Mouse (Mus musculus): ENCODE measurements at regions not wholly inside any gene's neighbourhood (a gene's known extent, or its start where the extent isn't known, plus 50 kb on each side); places are given as distances from the start of the nearest gene placed in this dataset.
A peak's percentile ranks its signal among the peaks of the same experiment; 100 is the strongest.

DNA sequence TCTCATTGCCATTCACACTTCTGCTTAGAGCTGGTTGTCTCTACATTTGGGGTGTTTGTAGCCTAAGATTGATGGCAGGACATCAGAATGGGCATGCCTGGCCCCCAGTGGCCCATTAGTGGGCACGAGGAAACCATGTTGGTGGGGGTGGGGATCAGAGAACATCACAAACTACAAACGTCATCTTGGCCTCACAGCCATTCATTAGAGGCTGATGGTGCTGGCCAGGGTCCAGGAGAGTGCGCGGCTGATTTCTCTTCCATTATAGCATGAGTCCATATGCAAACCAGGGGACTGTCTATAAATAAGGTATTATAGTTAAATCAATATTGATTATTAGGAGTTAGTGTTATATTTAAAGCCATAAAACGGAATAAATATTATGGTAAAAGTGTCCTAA lies 67.9 kb downstream of the 3100002H09Rik start:
- WGBS = 82% methylated on average over 5 of the region's 5 CpGs
- H3K36me3 ChIP-seq = no peaks in the 10 kb centered on the region
- H3K4me3 ChIP-seq = no peak overlapping the region
- no peak overlapping the region for H3K4me2 ChIP-seq (replicated peaks)
- H3K27ac ChIP-seq (replicated peaks) = no peak overlapping the region
- H3K9ac ChIP-seq (replicated peaks) = no peak overlapping the region
- H3K9me3 ChIP-seq = no peaks in the 10 kb centered on the region
- H3K27me3 ChIP-seq = 0 out of 2 replicates have a peak, but pooled peaks cover 6% of the 10 kb centered on the region
- 0 out of 2 replicates have a peak, but pooled peaks cover 2% of the 10 kb centered on the region for H3K4me1 ChIP-seq
- no peak for ATAC-seq (ENCODE audit: low FRiP score, low read depth)

DNA sequence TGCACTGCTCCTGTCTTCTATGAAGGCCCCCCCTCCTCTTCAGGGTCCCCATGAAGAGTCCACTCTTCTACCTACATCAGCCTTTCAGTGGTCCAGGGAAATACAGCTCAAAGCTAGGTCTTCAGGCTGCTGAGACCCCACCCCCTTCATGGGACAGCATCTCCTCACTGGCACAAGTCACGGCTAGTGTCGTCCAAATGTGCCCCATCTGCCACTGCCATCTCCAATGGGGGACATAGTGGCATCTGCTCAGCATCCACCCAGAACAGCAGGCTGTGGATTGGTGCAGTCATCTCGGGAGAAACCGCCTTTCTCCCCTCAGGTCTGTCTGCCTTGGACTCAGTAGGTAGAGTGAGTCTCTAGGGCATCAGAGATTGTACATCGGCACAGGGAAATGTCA lies 72.1 kb downstream of the 3100002H09Rik start:
- WGBS = 93% methylated on average over 5 of the region's 5 CpGs
- Histone ChIP-seq H3K27ac (replicated peaks) (no peak overlapping the region), H3K4me3 (no peak overlapping the region), H3K9ac (replicated peaks) (no peak overlapping the region), H3K36me3 (no peaks in the 10 kb centered on the region), H3K9me3 (no peaks in the 10 kb centered on the region), H3K4me2 (replicated peaks) (no peak overlapping the region), H3K27me3 (0 out of 2 replicates have a peak, but pooled peaks cover 3% of the 10 kb centered on the region), H3K4me1 (0 out of 2 replicates have a peak, but pooled peaks cover 2% of the 10 kb centered on the region)
- ATAC-seq (ENCODE audit: low FRiP score, low read depth) = no peak

DNA sequence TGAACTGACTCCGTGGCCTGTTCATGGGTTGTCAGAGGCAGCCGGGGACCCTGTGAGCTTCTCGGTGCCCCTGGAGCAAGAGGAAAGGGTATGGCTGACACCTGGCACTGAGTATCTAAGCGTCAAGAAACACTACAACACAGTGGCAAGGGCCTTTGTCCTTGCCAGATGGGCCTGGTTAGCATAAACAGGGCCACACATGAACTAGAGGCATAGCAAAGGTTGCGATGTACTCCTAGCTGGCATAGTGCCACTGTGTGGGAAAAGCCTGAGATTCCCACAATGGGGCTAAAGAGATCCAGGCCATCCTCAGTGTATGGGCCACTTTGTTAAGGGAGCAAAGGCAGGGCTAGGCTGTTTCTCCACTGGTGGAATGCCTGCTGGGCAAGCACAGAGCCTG lies 72.9 kb downstream of the 3100002H09Rik start:
- WGBS = 80% methylated on average over 5 of the region's 5 CpGs
- Histone ChIP-seq H3K36me3 (no peaks in the 10 kb centered on the region), H3K4me3 (no peak overlapping the region), H3K9me3 (no peaks in the 10 kb centered on the region), H3K27me3 (0 out of 2 replicates have a peak, but pooled peaks cover 3% of the 10 kb centered on the region), H3K4me1 (0 out of 2 replicates have a peak, but pooled peaks cover 2% of the 10 kb centered on the region), H3K4me2 (replicated peaks) (no peak overlapping the region), H3K27ac (replicated peaks) (no peak overlapping the region), H3K9ac (replicated peaks) (no peak overlapping the region)
- no peak for ATAC-seq (ENCODE audit: low FRiP score, low read depth)

DNA sequence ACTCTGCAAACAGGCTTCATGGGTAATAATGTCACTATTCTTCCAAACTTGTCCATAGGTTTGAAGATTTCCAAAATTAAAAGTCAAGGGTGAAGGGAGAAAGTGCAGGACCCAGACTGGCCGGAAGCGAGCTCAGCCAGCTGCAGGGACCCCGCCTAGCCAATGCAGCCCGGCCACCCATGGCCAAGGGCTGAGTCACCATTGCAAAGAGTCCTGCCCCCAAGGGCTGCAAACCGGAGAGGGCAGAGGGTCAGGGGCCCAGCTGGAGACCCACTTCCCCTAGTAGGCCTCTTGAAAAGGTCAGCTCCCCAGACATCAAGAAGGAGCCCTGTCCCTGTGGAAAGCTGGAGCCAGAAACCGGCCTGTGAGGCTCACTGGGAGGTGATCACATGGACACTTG lies 77.0 kb downstream of the 3100002H09Rik start:
- peaks cover 8% of the 10 kb centered on the region for H3K27me3 ChIP-seq
- ATAC-seq (ENCODE audit: low FRiP score, low read depth) = no peak
- H3K9me3 ChIP-seq = no peaks in the 10 kb centered on the region
- H3K36me3 ChIP-seq = no peaks in the 10 kb centered on the region
- H3K4me1 ChIP-seq = no peaks in the 10 kb centered on the region; the same call in 1 of the 2 replicates
- 69% methylated on average over 6 of the region's 6 CpGs for WGBS
- H3K4me3 ChIP-seq = no peak overlapping the region
- no peak overlapping the region for H3K4me2 ChIP-seq (replicated peaks)
- H3K27ac ChIP-seq (replicated peaks) = no peak overlapping the region
- no peak overlapping the region for H3K9ac ChIP-seq (replicated peaks)

DNA sequence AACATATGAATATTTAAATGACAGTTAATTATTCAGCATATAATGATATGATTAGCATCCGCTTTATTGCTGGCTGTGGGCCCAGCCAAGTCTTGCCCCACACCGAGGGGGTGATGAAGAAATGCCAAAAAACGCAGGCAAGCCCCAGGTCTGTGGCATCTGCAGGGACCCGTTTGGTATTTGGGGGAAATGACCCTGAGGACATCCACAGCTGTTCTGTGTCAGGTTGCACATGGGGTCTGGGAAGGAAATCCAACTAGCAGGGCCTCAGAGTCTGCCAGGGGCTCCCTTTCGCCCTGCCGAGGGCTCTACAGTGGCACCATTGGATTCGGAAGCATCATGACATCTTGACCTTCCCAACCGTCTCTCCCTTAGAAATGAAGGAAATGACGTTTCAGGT lies 80.0 kb downstream of the 3100002H09Rik start:
- Histone ChIP-seq H3K9ac (replicated peaks) (no peak overlapping the region), H3K27ac (replicated peaks) (no peak overlapping the region), H3K4me1 (peaks cover 16% of the 10 kb centered on the region), H3K36me3 (no peaks in the 10 kb centered on the region), H3K9me3 (no peaks in the 10 kb centered on the region), H3K4me3 (no peak overlapping the region), H3K27me3 (peaks cover 25% of the 10 kb centered on the region), H3K4me2 (replicated peaks) (no peak overlapping the region)
- no peak for ATAC-seq (ENCODE audit: low FRiP score, low read depth)
- WGBS = 89% methylated on average over 9 of the region's 9 CpGs

DNA sequence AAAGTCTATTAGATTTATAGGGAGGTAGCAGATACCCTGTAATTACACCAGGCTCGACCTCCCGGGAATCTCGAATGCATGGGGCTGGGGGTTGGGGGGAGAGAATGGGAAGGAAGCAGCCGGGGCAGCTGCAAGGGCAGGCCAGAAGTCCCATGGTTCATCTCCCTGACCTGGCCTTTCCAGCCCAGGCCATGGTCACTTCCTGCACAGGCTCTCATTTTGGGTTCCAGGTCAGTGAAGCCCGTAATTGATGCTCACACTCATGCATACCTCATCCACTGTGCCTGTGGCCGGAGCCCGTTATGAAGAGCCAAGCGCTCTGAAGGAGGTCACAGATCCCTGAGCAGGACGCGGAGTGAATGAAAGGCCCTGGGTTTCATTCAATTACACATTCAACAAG lies 83.8 kb downstream of the 3100002H09Rik start:
- H3K27me3 ChIP-seq = peaks cover 53% of the 10 kb centered on the region
- H3K9ac ChIP-seq (replicated peaks) = no peak overlapping the region
- H3K4me2 ChIP-seq (replicated peaks) = no peak overlapping the region
- no peak; the same call in 1 of the 2 replicates for ATAC-seq (ENCODE audit: low FRiP score, low read depth)
- 27% methylated on average over 10 of the region's 10 CpGs for WGBS
- no peak overlapping the region for H3K27ac ChIP-seq (replicated peaks)
- no peaks in the 10 kb centered on the region for H3K36me3 ChIP-seq
- H3K4me1 ChIP-seq = peaks cover 16% of the 10 kb centered on the region
- H3K9me3 ChIP-seq = no peaks in the 10 kb centered on the region
- no peak overlapping the region for H3K4me3 ChIP-seq

DNA sequence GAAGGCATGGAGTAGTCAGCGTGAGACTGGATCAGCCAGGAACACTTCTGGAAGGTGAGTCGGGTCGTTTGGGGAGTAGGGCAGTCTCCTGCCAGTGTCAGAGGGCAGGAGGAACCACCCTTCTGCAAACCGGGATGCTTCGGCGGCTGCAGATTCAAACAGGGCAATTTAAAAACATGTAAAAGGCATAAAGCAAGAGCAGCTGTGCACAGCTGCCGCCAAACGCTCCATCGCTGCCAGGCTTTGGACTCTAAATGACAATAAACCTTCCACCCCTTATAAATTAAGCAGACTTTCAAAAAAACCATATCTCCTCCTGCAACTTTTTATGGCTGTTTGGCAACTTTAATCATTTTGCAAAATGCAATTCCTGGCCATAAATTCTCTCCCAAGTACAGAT lies 84.2 kb downstream of the 3100002H09Rik start:
- H3K4me3 ChIP-seq = no peak overlapping the region
- 39% methylated on average over 9 of the region's 9 CpGs for WGBS
- H3K27me3 ChIP-seq = peaks cover 53% of the 10 kb centered on the region
- H3K9me3 ChIP-seq = no peaks in the 10 kb centered on the region
- no peak overlapping the region for H3K27ac ChIP-seq (replicated peaks)
- ATAC-seq (ENCODE audit: low FRiP score, low read depth) = no peak
- H3K9ac ChIP-seq (replicated peaks) = no peak overlapping the region
- H3K4me1 ChIP-seq = peaks cover 16% of the 10 kb centered on the region
- no peaks in the 10 kb centered on the region for H3K36me3 ChIP-seq
- H3K4me2 ChIP-seq (replicated peaks) = no peak overlapping the region

DNA sequence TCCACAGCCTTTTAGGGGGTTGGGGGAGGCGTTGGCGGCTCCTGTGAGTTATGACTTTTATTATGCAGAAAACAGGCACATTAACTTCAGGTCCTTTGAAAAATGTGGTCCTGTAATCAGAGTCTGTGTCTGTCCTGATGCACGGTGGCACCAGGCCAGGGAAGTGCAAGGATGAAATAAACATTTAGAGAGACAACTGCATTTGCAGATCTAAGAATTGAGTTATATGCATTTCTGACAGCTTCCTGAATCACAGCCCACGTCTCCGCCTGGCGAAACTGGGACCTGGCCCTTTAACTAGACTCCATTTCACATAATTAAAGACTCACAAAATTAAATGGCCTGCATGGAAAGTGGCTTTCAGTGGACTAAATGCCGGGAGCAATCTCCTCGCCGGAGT lies 90.3 kb downstream of the 3100002H09Rik start:
- Histone ChIP-seq H3K4me1 (no peaks in the 10 kb centered on the region), H3K9me3 (no peaks in the 10 kb centered on the region), H3K4me2 (replicated peaks) (no peak overlapping the region), H3K27me3 (peaks cover 42% of the 10 kb centered on the region), H3K4me3 (no peak overlapping the region), H3K36me3 (no peaks in the 10 kb centered on the region), H3K9ac (replicated peaks) (no peak overlapping the region), H3K27ac (replicated peaks) (no peak overlapping the region)
- 86% methylated on average over 9 of the region's 9 CpGs for WGBS
- ATAC-seq (ENCODE audit: low FRiP score, low read depth) = no peak

DNA sequence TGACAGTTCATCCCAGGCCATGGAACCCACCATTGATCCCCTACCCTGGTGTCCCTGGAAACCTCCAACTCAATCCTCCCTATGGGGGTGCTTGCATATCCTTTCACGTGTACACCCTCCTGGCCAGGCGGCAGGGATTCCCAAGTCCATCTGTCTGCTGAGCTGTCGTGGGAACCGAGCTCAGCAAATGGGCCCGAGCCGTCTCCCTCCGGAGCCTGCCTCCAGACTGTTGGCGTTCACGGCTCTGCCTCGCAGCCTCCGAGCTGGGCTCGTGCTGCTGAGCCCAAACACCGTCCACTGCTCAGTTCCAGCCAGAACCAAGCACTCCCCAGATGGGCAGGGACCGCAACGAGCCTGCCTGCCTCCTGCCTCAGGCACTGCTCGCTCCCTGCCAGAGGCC lies 98.8 kb downstream of the 3100002H09Rik start:
- Histone ChIP-seq H3K9ac (replicated peaks) (no peak overlapping the region), H3K4me1 (no peaks in the 10 kb centered on the region), H3K4me2 (replicated peaks) (no peak overlapping the region), H3K36me3 (no peaks in the 10 kb centered on the region), H3K9me3 (no peaks in the 10 kb centered on the region), H3K27ac (replicated peaks) (no peak overlapping the region), H3K27me3 (peaks cover 15% of the 10 kb centered on the region), H3K4me3 (no peak overlapping the region)
- 70% methylated on average over 16 of the region's 16 CpGs for WGBS
- ATAC-seq (ENCODE audit: low FRiP score, low read depth) = no peak; the same call in 1 of the 2 replicates

DNA sequence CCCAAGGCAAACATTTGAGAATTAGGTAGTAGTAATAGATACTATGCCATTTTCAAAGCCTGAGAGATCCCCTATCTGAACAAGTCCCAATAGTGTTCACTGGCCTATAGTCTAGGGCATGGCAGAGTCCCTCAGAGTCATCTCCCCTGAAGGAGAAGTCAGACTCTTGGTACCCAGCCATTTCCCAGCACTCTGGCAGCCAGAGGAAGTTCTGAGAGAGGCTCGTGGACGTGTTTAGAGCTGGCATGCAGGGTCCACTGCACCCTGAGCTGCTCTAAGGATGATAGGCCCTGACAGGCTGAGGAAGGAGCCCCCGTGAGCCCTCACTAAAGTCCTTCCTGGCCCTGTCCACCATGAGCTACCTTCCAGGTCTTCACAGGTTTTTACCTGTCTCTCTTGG lies 99.8 kb downstream of the 3100002H09Rik start:
- Histone ChIP-seq H3K27me3 (peaks cover 9% of the 10 kb centered on the region), H3K9me3 (no peaks in the 10 kb centered on the region), H3K9ac (replicated peaks) (no peak overlapping the region), H3K36me3 (no peaks in the 10 kb centered on the region), H3K4me3 (no peak overlapping the region), H3K4me2 (replicated peaks) (no peak overlapping the region), H3K27ac (replicated peaks) (no peak overlapping the region), H3K4me1 (peaks cover 5% of the 10 kb centered on the region)
- ATAC-seq (ENCODE audit: low FRiP score, low read depth) = no peak
- 81% methylated on average over 3 of the region's 3 CpGs for WGBS

DNA sequence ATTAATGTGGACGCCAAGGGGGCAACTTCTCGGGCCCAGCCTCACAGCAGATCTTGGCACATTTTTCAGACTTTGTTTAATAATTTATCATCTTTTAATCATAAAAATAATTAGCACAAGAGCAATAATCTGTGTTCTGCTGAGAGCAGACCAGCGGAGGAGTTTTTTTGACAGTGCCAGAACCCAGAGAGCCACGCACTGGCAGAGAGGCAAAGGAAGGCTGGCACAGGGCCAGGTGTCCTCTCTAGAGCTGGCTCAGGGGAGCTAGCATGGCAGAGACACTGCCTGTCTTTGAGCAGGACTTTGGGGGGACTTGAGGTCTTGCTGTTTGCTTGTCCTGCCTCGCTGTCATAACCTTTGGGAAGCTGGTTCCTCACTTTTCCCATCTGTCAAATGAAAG lies 100.9 kb downstream of the 3100002H09Rik start:
- H3K27ac ChIP-seq (replicated peaks) = no peak overlapping the region
- H3K36me3 ChIP-seq = no peaks in the 10 kb centered on the region
- no peaks in the 10 kb centered on the region for H3K9me3 ChIP-seq
- no peak overlapping the region for H3K9ac ChIP-seq (replicated peaks)
- peaks cover 13% of the 10 kb centered on the region for H3K27me3 ChIP-seq
- peaks cover 8% of the 10 kb centered on the region for H3K4me1 ChIP-seq
- no peak for ATAC-seq (ENCODE audit: low FRiP score, low read depth)
- no peak overlapping the region for H3K4me3 ChIP-seq
- H3K4me2 ChIP-seq (replicated peaks) = no peak overlapping the region
- 89% methylated on average over 5 of the region's 5 CpGs for WGBS

DNA sequence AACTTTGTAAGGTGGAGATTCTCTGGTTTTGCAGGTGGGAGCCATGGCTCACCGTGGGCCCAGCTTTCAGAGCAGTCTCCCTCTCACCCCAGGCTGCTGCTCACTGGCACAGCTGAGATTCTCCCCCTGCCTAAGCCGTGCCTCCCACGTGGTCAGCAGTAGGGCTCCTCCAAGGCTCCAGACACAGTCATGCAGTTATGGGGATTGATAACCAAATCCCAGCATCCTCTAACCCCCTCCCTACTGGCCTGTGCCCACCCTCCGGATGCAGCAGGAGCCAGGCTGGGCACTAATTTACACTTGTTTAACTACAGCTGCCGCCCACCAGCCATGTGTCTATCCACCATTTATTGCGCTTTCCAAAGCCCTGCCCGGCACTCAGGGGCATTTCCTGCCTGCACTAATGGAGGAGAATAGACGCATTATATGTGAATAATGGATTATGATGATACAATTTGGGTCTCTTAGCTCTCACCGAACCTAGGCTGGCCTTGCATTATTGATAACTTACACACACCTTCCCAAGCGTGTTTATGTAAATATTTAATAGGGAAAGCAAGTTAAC lies 104.4 kb downstream of the 3100002H09Rik start:
- Histone ChIP-seq H3K36me3 (no peaks in the 10 kb centered on the region), H3K9me3 (no peaks in the 10 kb centered on the region), H3K4me1 (peaks cover 8% of the 10 kb centered on the region), H3K27ac (replicated peaks) (no peak overlapping the region; the same call in 1 of the 2 replicates), H3K9ac (replicated peaks) (no peak overlapping the region), H3K4me2 (replicated peaks) (no peak overlapping the region), H3K27me3 (peaks cover 17% of the 10 kb centered on the region), H3K4me3 (no peak overlapping the region)
- 43% methylated on average over 10 of the region's 10 CpGs for WGBS
- peak; percentile 62; the same call in 1 of the 2 replicates for ATAC-seq (ENCODE audit: low FRiP score, low read depth)

DNA sequence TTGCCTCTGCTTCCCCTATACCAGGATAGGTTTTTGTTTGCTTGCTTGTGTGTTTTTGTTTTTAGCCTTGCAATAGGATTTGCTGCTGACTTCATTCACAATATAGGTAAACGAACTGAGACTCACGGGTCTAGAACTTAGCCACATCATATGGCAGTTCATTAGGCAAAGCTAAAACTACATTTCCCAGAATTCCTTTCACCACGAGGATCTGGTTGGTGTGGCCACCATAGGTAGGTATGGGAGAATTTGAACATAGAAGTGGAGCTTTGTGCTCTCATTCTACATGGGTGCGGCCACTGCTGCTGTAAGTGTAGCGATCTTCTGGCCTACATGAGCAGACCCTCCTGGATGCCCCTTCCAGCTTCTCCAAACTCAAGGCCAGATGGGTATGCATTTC lies 108.8 kb downstream of the 3100002H09Rik start:
- WGBS = 79% methylated on average over 5 of the region's 5 CpGs
- peaks cover 16% of the 10 kb centered on the region; the same call in 1 of the 2 replicates for H3K27me3 ChIP-seq
- no peaks in the 10 kb centered on the region for H3K9me3 ChIP-seq
- H3K4me1 ChIP-seq = peaks cover 19% of the 10 kb centered on the region
- no peak overlapping the region for H3K27ac ChIP-seq (replicated peaks)
- H3K9ac ChIP-seq (replicated peaks) = no peak overlapping the region
- no peaks in the 10 kb centered on the region for H3K36me3 ChIP-seq
- no peak overlapping the region for H3K4me3 ChIP-seq
- ATAC-seq (ENCODE audit: low FRiP score, low read depth) = no peak
- no peak overlapping the region for H3K4me2 ChIP-seq (replicated peaks)

All from midbrain, embryonic 12.5 days (tissue).